Mouse (Mus musculus) E14TG2a.4 (cell line): ENCODE measurements at regions not wholly inside any gene's neighbourhood (a gene's known extent, or its start where the extent isn't known, plus 50 kb on each side); places are given as distances from the start of the nearest gene placed in this dataset.

Experiments
- CTCF ChIP-seq: conservative IDR thresholded peaks from 2 replicates; pipeline ENCODE4 v1.5.1; 2014; ENCODE audit warnings: low read length
- POU5F1 ChIP-seq: IDR thresholded peaks from 2 replicates; pipeline ENCODE4 v1.6.1; 2014; ENCODE audit warnings: low read length, borderline replicate concordance

DNA sequence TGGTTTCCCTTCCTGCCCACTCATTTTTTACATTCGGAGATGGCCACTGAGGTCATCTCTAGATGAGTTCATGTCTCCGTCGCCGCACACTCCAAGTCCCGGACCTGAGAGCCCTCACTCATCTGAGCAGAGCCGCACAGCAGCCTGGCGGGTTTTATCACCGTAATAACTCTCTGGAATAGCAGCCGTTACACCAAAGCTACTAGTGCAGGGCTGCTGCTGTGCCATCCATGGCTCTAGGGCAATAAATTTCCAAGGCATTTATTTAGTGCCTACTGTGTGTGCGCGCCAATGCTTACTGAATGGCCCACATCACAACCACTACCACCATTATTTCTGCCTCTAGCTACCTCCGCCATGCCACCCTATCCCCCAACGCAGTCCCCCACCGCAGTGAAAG is 242.9 kb upstream of the Rpl38 start:
- TF ChIP-seq CTCF (no peak), POU5F1 (no peak)
